Mouse (Mus musculus) gastrocnemius, postnatal 25 days (tissue): Measurements from ENCODE around the gene Trim46. TPM values are rescaled to one million over a fixed set of nuclear protein-coding genes. Genes with fewer than 3 reads are reported as not detected.

Experiments
- DNase-seq: peaks from one replicate; pipeline ENCODE4 v3.0.0; 2022
- microRNA-seq, 2 experiments: library from miRNA; unstranded; fragments of <30 nt; microRNA quantifications; one replicate each; pipeline ENCODE4 v1.2.0; 2021; ENCODE audit warnings: borderline replicate concordance in 2 of 2
- total RNA-seq, 2 experiments: library from RNA; stranded (reverse); gene quantifications; 1 replicate in 1 of 2; 2 replicates in 1 of 2; pipeline ENCODE4 v1.2.3; 2021

The Trim46 gene
- total RNA-seq, 2 experiments from 2014 or later: 0.28 to 0.38 TPM

DNA sequence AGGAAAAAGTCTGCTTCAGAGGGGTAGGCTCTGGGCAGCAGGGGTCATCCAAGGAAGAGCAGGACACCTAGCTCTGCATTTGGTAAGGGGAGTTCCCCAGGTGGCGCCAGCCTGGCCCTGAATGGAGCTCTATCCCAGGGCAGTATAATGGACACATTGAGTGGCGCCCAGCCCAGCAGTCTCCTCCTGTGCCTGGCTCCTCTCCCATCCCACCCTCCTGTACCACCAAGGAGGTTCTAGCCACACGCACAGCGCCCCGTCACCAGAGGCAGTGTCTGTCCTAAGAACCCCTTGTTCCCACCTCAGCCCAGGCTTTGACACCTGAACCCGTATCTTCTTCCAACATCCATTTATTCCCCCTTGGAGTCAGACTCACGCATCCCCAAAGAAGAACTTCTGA lies 36.4 kb downstream of the Trim46 start:
- DNase-seq: no peak

DNA sequence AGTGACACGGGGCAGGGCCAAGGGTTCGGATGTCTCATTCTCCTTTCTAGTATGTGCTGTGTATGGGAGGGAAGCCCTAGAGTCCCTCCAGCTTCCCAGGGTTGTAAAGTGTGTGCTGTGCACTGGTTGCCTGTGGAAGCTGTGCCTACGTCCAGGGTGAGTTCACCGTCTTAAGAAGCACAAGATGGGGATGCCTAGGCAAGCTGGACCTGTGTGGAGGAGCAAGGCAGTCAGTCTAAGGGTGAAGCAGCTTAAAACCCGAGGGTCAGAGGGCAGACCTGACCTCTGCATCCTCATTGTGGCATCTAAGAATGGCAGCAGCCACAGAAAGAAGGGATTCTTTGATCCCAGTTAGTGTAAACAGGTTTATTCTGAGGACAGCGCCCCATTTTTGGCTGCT lies 37.4 kb downstream of the Trim46 start:
- DNase-seq: no peak

DNA sequence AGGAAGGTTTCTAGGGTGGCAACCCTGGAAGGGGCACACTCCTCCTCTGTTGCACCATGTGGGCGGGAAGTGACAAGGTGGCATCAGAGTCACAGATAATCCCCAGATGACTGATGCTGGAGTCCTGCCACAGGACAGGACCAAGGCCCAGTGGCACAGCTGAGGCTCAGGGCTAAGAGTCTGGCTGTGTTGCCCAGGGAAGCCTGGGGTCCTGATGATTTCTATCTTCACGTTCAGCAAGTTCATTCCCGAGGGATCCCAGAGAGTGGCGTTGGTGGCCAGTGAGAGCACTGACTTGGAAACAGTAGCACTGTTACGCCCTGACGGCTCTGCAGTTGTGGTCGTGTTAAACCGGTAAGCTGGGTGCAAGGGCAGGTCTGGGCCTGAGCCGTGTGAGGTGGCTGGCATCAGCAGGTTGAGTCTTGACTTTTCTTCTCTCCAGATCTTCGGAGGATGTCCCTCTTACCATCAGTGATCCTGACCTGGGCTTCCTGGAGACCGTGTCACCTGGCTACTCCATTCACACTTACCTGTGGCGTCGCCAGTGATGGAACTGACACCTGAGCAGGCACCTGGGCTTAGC lies 37.9 kb downstream of the Trim46 start:
- no peak for DNase-seq

DNA sequence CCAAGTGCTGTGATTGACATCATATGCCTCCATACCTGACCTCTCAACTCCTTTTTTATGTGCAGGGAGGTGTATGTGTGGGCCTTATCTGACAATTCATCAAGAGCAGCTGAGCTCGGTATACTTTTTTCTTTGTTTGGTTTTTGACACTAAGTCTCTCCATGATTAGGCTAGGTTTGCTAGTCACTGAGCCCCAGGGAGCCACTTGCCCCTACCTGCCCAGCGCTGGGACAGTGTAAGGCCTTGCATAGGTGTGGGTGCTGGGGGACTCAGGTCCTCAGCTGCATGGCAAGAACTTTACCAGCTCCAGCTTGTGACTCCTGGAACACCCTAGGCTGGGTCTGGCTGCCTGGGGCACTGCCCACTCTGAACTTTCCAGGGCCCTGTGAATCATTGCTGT lies 39.4 kb downstream of the Trim46 start:
- DNase-seq: no peak

DNA sequence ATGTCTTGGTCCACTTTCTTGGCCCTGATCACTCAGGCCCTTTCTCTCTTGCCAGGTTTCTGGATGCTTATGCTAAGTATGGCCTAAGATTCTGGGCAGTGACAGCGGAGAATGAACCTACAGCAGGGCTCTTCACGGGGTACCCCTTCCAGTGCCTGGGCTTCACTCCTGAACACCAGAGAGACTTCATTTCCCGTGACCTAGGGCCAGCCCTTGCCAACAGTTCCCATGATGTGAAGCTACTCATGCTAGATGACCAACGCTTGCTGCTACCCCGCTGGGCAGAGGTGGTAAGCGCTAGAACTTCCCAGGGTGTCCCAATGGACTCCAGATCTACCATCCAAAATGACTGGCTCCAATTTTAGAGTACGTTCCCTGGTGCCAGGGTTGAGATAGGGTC lies 40.0 kb downstream of the Trim46 start:
- no peak for DNase-seq

DNA sequence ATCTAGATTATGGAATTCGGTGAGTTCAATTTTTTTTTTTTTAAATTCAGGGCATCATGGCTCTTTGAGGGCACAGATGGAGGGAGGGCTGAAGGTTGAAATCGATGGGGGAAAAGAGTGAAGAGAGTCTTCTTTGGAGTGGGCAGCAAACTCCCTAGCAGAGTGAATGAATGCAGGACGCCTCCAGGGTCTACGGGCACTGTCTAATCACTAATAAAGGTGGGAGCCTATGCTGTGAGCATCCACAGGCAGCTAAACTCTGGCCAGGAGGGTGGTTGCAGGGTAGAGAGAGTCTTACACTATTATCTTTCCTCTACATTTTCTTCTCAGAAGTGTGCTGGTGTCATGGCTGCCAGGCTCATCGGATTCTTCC lies 43.0 kb downstream of the Trim46 start:
- DNase-seq: no peak

DNA sequence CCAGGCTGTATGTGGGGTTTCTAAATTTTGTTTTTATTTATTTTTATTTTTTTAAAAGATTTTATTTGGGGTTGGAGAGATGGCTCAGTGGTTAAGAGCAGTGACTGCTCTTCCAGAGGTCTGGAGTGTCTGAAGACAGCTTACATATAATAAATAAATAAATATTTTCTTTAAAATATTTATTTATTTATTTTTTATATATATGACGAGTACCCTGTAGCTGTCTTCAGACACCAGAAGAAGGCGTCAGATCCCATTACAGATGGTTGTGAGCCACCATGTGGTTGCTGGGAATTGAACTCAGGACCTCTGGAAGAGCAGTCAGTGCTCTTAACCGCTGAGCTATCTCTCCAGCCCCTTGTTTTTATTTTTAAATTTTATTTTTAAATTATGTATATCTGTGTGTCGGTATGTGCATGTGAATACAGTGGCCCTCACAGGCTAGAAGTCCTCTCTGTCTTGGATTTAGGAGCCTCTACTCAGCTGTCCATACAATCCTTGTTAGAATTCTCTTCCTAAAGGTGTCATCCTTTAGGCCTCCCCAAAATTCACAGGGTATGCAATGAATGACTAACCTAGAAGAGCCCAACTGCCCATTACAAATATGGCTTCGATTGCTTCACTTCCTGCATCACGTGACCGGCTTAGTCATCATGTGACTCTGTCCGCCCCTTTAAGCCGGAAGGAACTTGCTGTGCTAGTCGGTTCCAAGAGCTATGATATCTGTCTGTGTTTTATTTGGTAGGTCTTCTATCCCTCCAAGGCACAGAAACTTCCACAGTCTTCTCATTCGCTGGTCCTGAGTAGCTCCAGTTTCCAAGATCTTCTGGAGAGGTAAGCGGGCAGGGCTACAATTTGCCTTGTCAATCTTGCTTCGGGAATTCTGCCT lies 43.6 kb downstream of the Trim46 start, which contains the start of gene Gba:
Gene Gba, plus strand, starts transcription at position 676 of the 889 bp plus-strand sequence.
- peak; percentile 67 for DNase-seq

DNA sequence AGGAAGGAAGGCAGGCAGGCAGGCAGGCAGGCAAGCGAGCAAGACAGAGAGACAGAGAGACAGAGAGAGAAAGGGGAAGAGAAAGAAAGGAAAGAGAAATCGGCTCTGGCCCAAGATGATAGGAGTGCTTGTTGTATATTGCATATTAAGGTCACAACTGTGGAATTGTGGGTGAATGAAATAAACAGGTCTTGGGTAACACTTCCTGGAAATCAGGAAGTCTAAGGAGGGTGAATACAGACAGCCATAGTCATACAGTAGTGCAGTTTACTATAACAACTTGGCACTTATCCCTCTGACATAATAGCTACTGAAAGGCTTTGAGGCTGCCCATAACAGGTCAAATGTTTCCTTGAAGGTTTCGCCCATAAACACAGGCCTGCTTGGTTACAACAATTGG lies 46.3 kb downstream of the Trim46 start:
- no peak for DNase-seq

DNA sequence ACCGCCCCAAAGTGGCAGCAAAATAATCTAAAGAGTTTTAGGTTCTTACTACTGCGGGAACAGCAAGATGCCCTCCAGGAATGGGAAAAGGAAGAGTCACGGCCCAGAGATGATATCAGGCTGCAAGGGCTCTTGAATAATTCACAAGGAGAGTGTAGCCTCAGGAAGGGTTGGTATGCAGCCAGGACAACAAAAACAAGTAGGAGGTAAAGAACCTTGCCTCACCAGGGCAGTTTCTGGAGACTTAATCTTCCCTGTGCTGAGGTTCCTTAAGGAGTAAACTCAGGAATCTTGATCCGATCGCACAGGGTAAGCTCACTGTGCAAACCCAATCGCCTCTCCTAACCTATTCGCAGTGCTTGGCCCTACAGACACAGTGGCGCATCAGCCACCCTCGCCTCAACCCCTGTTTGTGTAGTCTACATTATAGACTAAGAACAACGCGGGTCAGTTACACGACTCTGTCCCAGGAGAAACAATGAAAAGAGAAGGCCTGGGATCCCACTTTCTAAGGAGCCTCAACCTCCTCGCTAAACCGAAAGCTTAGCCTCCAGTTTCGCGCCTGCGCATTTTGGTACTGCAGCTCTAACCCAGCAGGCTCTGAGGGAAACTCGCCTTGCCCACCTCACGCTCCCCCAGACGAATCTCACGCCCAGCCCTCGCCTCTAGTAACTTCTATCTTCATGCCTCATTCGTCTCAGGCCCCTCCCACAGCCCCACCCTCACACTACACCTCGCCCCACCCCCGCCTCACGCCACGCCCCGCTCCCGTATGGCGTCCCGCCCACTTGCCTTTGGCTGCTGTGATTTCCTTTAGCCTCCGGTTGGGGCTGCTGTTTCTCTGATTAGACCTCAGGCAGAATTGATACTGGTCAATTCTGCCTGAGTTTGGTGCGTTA lies 49.9 kb downstream of the Trim46 start:
- DNase-seq: peak; percentile 90

DNA sequence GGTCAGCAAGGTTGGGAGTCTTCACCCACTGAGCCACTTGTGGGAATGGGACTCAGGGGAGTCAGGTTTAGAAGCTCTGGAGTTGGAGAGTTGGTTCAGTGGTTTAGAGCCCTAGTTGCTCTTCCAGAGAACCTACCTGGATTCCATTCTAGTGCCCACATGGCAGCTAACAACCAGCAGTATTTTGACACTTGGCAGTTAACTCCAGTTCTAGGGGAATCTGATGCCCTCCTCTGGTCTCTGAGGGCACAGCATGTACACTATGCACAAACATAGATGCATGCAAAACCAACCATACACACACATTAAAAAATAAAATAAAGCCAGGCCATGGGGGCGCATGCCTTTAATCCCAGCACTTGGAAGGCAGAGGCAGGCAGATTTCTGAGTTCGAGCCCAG lies 52.3 kb downstream of the Trim46 start:
- no peak for DNase-seq

DNA sequence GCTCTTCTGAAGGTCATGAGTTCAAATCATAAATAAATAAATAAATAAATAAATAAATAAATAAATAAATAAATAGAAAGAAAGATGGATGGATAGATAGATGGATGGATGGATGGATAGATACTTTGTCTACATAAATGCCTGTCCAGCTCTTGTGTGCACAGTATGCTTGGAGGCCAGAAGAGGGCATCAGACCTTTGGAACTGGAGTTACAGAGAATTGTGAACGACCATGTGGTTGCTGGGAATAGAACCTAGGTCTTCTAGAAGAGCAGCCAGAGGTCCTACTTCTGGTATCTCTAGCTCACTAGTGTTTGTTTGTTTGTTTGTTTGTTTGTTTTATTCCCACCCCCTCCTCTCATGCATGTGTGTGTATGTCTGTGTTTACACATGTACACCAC lies 52.8 kb downstream of the Trim46 start:
- DNase-seq: no peak

DNA sequence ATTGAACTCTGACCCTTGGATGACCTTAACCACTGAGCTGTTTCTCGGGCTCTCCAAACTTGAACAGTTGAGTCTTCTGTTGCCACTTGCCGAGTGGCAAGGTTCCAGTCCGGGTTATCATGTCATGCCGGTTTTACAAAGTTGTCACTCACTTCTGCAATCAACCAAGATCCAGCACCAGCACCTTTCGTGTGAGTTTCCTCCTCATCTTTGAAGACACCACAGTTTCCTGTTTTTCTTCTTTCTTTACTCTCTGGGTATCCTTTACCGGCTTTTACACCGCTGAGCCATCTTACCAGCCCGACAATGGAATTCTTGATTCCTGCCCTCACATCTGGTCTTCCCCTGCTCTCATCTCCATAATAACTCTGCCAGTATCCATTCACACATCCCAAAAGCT lies 55.7 kb downstream of the Trim46 start:
- no peak for DNase-seq

DNA sequence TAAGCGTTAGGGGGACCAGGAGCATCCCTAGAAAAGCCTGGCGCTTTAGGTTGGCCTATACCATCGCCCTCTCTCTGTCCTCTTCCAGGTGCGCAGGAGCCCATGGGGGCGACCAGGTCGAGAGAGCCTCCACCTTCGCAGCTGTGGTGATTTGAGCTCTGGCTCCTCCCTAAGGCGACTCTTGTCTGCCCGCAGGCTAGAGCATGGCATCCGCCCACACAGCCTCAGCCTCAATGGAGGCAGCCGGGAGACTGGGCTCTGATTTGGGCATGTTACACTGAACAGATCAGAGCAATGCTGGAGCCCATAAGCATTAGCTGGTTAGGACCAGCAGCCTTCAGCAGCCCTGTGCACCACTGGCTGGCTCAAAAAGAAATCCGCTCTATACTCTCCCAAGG lies 57.6 kb downstream of the Trim46 start:
- DNase-seq: no peak

DNA sequence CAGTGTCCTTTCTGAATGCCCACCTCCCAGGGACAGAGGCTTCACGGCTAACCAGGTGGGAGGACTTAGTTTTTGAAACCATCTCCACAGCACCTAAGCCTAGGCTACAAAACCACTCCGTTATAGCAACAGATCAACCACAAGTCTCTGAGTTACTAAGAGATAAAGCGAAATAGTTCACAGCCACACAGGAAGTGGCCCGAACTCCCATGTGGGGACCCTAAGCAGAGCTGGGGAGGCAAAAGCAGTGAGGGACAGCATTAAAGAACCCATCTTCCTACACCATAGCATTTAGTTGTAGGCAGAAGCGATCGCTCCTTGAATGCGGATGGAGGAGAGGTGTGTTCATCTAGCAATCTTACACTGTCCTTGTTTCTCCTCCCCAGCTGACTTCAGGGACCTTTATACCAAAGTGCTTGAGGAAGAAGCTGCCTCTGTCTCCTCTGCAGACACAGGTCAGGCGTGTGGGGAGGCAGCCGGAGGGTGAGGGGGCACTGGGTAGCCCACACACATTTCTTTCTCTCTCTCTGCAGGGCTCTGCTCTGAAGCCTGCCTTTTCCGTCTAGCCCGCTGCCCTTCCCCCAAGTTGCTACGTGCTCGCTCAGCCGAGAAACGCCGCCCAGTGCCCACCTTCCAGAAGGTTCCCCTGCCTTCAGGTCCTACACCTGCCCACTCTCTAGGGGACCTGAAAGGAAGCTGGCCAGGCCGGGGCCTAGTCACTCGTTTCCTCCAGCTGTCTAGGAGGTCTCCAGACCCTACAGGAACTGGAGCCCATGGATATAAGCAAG lies 58.2 kb downstream of the Trim46 start:
- no peak for DNase-seq

DNA sequence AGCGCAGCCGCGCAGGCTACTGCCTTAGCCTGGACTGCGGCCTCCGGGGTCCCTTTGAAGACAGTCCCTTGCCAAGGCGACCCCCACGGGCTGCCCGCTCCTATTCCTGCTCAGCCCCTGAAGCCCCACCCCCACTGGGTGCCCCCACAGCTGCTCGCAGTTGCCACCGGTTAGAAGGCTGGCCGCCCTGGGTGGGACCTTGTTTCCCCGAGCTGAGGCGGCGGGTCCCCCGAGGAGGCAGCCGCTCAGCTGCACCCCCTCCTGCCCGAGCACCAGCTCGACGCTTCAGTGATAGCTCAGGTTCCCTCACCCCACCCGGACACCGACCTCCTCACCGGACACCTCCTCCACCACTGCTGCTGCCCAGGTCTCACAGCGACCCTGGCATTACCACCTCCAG lies 58.9 kb downstream of the Trim46 start:
- no peak for DNase-seq

Small RNAs within 50 kb of the gene (microRNA-seq; reads per million reads assigned to microRNA genes)
- gene Mir92b: 4.8 to 30.9 reads per million in 2 experiments

Other genes starting within 250 kb of the Trim46 start
- 10 to 100 TPM; 17.7 to 19.6 TPM for gene Rusc1, start 153.0 kb downstream of the Trim46 start, total RNA-seq
- not detected for gene Gm43738, start 145.2 kb downstream of the Trim46 start, total RNA-seq
- 10 to 100 TPM; 26.0 to 27.8 TPM for gene Fdps, start 144.3 kb downstream of the Trim46 start, total RNA-seq
- not detected for gene Pklr, start 110.2 kb downstream of the Trim46 start, total RNA-seq
- gene Hcn3, start 86.1 kb downstream of the Trim46 start, total RNA-seq: under 1 TPM in 1 of 2 experiments, not detected in 1; 0.43 TPM
- 10 to 100 TPM; 16.0 to 16.3 TPM for gene Clk2, start 81.5 kb downstream of the Trim46 start, total RNA-seq
- gene Scamp3, start 68.8 kb downstream of the Trim46 start, total RNA-seq: 10 to 100 TPM; 33.2 to 38.2 TPM
- gene Fam189b, start 63.2 kb downstream of the Trim46 start, total RNA-seq: 10 to 100 TPM; 13.4 to 16.4 TPM
- 10 to 100 TPM; 14.6 to 23.6 TPM for gene Gba, start 43.4 kb downstream of the Trim46 start, total RNA-seq
- gene Thbs3, start 31.1 kb downstream of the Trim46 start, total RNA-seq: 10 to 100 TPM; 11.0 to 11.8 TPM
- 10 to 100 TPM; 42.2 to 47.6 TPM for gene Mtx1, start 19.2 kb downstream of the Trim46 start, total RNA-seq
- under 1 TPM; 0.38 to 0.51 TPM for gene Muc1, start 17.3 kb downstream of the Trim46 start, total RNA-seq
- gene Krtcap2, start 343 bp downstream of the Trim46 start, total RNA-seq: 10 to 100 TPM; 66.6 to 78.8 TPM
- gene Dpm3, start 13.0 kb upstream of the Trim46 start, total RNA-seq: 10 to 100 TPM; 24.7 to 28.8 TPM
- 10 to 100 TPM in 1 of 2 experiments, 1 to 10 TPM in 1; 8.2 to 11.4 TPM for gene Slc50a1, start 24.3 kb upstream of the Trim46 start, total RNA-seq
- 10 to 100 TPM; 10.2 to 12.8 TPM for gene Efna1, start 34.8 kb upstream of the Trim46 start, total RNA-seq
- gene Efna3, start 76.7 kb upstream of the Trim46 start, total RNA-seq: not detected
- under 1 TPM in 1 of 2 experiments, not detected in 1; 0.38 TPM for gene Efna4, start 91.7 kb upstream of the Trim46 start, total RNA-seq
- 10 to 100 TPM; 21.9 to 24.6 TPM for gene Adam15, start 103.7 kb upstream of the Trim46 start, total RNA-seq
- gene Dcst2, start 115.7 kb upstream of the Trim46 start, total RNA-seq: not detected
- not detected for gene Dcst1, start 118.9 kb upstream of the Trim46 start, total RNA-seq
- 10 to 100 TPM; 23.0 to 23.7 TPM for gene Zbtb7b, start 148.5 kb upstream of the Trim46 start, total RNA-seq
- 1 to 10 TPM in 1 of 2 experiments, not detected in 1; 1.2 TPM for gene Lenep, start 156.5 kb upstream of the Trim46 start, total RNA-seq
- 10 to 100 TPM; 43.3 to 44.5 TPM for gene Flad1, start 165.6 kb upstream of the Trim46 start, total RNA-seq
- gene Cks1b, start 172.1 kb upstream of the Trim46 start, total RNA-seq: 1 to 10 TPM; 3.1 to 3.4 TPM
- 10 to 100 TPM; 21.1 to 23.8 TPM for gene Shc1, start 172.1 kb upstream of the Trim46 start, total RNA-seq
- 10 to 100 TPM in 1 of 2 experiments, 1 to 10 TPM in 1; 9.2 to 11.1 TPM for gene Pygo2, start 183.9 kb upstream of the Trim46 start, total RNA-seq
- gene Pbxip1, start 190.4 kb upstream of the Trim46 start, total RNA-seq: 100 to 1,000 TPM; 179 to 196 TPM
- 1 to 10 TPM; 5.3 to 7.4 TPM for gene Pmvk, start 208.2 kb upstream of the Trim46 start, total RNA-seq